Mouse (Mus musculus) NIH3T3 (cell line): Measurements from ENCODE around the gene Atn1.

Experiments
- DNase-seq: peaks from one replicate; pipeline ENCODE4 v3.0.0-alpha.2; 2012; ENCODE audit warnings: low read depth

Atn1 gene

DNA sequence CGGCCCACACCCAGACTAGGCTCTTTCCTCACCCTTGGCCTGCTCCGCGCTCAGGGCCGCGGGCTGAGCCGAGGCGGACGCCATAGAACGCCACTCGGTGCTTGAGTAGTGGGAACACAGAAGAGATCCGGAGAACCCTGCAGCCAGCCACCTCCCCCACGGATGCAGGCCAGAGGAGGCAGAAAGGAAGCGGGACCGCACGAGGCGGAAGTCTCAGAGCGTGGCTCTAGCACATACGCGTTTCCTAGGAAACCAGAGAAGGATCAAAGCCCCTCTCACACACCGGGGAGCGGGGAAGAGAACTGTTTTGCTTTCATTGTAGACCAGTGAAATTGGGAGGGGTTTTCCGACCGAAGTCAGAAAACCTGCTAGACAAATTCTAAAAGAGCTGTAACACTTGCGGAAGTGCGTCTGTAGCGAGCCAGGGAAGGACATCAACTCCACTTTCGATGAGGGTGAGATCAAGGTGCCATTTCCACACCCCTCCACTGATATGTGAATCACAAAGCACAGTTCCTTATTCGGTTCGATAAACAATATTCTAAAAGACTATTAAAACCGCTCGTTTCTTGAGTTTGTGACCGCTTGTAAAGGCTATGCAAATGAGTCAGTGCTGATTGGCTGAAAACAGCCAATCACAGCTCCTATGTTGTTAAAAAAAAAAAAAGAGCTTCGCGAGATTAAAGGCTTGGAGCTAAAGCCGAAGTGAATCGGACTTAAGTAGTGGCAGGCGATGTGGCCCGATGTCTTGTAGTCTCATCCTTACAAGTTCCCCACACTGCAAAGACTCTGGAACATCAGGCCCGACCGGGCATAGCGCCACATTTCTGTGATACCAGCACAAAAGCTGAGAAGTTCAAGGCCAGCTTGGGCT is 15.2 kb downstream of the Atn1 start, which contains the start of gene Grcc10:
Gene Grcc10, minus strand, starts transcription at position 487 of the 874 bp plus-strand sequence.
- peak; percentile 94 for DNase-seq

GRCm38 (mm10) chr6:124740211-124740887 is 16.0 kb downstream of the Atn1 start:
- DNase-seq: peak; percentile 86

DNA sequence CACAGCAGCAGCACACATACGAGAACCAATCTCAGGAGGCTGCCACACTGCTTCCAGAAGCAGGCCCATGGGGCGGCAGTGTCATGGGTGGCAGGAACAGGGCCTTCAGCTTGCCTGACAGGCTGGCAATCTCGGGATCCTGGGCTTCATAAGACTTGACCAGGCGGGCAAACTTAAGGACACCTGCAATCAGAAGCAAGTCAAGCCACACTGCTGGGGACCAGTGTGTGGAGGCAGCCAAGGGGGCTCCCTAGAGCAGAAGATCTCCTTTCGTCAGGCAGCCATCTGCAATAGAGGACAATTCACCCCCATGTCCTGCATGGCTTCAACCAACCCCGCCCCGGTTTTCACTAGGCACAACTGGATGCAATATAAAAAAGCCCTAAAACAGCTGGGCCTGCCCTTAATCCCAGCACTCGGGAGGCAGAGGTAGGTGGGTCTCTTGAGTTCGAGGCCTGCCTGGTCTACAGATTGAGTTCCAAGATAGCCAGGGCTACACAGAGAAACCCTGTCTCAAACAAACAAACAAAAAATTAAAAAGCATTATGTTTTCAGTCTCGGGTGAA is 17.0 kb downstream of the Atn1 start:
- no peak for DNase-seq

DNA sequence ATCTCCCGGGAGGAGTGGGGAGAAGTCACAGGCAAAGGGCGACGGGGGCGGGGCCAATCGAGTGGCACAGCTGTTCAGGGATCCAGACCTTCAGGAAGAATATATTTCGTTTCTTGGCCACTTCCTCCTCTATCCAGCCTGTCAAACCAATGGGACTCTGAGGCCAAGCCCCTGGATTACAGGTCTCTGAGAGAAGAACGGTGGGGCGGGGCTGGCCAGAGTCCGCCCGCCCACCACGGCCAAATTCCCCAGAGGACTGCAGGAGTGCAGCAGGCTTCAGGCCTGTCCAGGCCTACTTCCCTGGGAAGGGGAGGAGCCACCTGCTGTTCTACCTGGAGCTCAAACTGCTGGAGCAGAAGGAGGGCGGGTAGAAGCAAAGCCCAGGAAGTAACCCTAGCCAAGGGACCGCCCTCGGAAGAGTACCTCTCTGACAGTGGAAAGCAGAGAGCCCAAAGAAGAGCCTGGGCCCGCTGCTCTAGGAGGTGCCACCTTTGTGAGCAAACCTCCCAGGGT is 17.8 kb downstream of the Atn1 start, which contains the start of gene Ptpn6:
Gene Ptpn6, minus strand, starts transcription at position 204 of the 513 bp plus-strand sequence.
- DNase-seq: peak; percentile 25

- no peak for DNase-seq
Measured at GRCm38 (mm10) chr6:124737040-124737439, 19.3 kb downstream of the Atn1 start.

DNA sequence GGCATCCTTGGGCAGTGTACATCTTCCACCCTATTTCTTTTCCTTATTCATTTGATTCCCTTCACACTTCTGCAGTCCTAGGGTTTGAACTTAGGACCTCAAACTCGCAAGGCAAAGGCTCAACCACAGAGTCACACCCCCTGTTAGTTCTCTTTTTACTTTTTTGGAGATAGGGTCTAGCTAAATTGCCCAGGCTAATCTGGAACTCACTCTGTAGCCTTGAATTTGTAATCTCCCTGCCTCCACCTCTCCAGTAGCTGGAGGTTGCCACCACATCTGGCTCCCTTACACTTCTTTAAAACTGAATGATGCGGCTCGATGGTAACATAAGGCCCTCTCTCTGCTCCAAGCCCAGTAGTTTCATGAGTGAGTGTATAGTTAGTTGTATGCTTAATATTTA is 21.9 kb downstream of the Atn1 start:
- no peak for DNase-seq

- DNase-seq: no peak
Measured at GRCm38 (mm10) chr6:124732476-124733370, 23.6 kb downstream of the Atn1 start.

DNA sequence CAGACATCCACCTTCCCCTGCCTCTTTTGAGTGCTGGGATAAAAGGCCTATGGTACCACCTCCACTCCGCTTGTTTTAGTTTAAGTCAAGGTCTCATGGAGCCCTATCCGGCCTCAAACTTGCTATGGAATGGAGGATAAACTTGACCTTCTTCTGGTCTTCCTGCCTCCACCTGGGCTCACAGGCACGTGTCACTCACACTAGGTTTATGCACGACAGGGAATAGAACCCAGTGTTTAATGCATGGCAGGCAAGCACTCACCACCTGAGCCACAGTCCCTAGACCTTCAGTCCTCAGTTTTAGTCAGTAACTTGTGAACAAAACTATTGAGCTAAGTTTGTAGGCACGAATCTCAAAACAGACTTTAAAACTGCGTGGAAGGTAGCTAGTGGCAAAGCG is 25.3 kb downstream of the Atn1 start:
- DNase-seq: no peak

GRCm38 (mm10) chr6:124729850-124730705 is 26.2 kb downstream of the Atn1 start:
- no peak for DNase-seq

GRCm38 (mm10) chr6:124728621-124729020 is 27.7 kb downstream of the Atn1 start:
- DNase-seq: no peak

- no peak for DNase-seq
Measured at GRCm38 (mm10) chr6:124724472-124724871, 31.9 kb downstream of the Atn1 start.

GRCm38 (mm10) chr6:124723541-124723940 is 32.8 kb downstream of the Atn1 start:
- DNase-seq: no peak

GRCm38 (mm10) chr6:124722876-124723473 is 33.3 kb downstream of the Atn1 start:
- DNase-seq: no peak

- DNase-seq: no peak
Measured at GRCm38 (mm10) chr6:124720904-124721303, 35.4 kb downstream of the Atn1 start.

DNA sequence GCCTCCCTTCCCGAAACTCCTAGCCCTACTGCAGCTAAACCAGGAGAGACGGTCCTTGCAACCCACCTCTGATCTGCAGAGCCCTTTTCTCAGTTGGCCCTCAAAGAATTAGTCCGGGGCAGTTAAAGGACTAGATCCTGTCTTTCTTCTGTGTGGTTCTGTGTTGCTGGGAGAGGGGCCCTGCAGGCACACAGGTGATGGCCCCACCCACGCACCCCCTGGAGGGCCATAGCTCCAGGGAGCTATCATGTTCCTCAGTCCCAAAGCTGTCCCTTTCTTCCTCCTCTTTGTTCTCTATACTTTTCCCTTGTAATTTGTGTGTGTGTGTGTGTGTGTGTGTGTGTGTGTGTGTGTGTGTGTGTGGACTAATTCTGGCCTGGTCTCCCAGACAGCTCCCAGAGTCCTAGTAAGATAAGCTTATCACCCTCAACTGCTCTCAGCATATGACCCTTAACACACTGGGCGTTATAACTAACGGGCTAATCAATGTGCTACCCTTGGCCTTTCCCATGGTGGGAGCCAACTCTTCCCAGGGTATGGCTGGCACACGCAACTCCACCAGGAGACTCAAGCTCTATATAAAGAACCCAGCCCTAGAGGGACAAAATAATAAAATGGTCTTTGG is 36.9 kb downstream of the Atn1 start:
- no peak for DNase-seq

DNA sequence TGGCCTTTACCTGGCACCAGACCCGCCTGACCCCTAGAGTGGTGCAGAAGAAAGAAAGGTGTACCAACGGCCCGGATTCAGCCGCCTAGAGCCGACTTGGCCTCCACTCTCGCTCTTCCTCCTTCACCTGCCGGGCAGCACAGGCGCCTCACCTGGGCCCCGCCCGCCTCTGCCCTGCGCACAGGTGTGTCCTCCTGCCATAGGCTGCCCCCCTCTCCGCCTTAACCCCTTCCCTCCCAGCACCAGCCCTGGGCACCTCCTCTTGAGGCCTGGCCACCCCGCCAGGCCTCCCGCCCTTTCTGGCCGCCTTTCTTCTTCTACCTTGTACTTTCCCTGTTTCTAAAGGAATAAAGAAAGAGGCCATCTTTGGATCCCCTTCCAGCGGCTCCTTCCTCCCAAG is 37.6 kb downstream of the Atn1 start:
- DNase-seq: no peak

- DNase-seq: no peak
Measured at GRCm38 (mm10) chr6:124717968-124718367, 38.4 kb downstream of the Atn1 start.

GRCm38 (mm10) chr6:124716864-124717490 is 39.3 kb downstream of the Atn1 start:
- DNase-seq: peak; percentile 77

DNA sequence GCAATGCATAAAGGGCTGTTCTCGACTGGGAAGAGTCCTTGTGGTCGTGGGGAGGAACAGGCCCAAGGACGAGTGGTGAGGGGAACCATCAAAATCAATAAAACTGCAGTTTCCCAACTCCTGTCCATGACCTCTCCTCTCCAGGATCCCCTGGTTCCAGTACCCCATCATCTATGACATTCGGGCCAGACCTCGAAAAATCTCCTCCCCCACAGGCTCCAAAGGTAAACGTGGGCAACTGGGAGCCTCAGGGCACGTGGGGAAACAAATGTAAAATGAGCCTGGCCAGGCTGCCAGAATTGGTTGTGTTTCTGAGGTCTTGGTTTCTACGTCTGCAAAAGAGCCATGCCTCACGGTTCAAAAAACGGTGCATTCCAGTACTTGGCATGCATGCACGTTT is 43.4 kb downstream of the Atn1 start:
- DNase-seq: no peak
